Mouse (Mus musculus) cerebellum, adult 18-20 months (tissue): ENCODE data around the gene Atp6v0d1.

Experiments used
- DNase-seq, 2 experiments: peaks; one replicate each; pipeline ENCODE4 v3.0.0; 2021

Gene Atp6v0d1

DNA sequence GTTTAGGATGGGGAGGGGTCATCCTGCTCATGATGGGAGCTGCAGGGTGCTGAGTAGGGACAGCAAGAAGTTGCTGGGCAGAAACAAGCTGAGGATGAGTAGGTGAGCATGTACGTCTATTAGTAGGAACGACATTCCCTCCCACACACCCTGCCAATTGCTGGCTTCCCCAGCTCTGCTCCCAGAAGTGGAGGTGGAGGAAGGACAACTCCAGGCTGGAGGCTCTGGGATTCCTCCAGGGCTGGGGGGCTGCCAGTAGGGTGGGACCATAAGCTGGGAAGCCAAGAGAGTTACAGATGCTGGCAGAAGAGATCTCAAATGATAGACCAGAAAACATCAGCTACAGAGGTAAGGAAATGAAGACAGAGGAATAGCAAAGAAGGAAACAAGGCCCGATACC, 29.3 kb downstream of the Atp6v0d1 start:
- DNase-seq, result no peak

DNA sequence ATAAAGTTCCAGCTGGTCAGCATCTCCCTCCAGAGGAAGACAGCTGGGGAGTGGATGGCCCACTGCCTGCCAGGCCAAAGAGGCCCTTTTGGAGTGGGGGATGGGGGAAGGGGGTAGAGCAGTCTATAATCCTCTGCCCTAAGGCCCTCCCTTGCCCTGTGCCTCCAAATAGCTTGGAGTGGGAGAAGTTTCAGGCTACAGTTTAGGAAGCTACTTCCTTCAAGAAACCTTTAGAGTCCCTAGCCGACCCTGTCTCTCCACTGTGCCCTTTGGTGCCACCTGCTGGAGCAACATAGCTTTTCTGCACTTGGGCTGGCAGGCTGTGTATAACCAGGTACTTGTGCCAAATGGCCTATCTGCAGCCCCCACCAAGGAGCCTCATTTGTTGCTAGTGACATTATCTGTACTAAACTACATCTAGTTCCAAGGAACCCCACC, 31.9 kb downstream of the Atp6v0d1 start:
- peak; percentile 76 to 78 for DNase-seq

GRCm38 (mm10) chr8:105533439-105533838, 32.4 kb downstream of the Atp6v0d1 start:
- no peak for DNase-seq

GRCm38 (mm10) chr8:105531774-105532173, 34.1 kb downstream of the Atp6v0d1 start:
- no peak for DNase-seq

GRCm38 (mm10) chr8:105529271-105529670, 36.6 kb downstream of the Atp6v0d1 start:
- no peak for DNase-seq

DNA sequence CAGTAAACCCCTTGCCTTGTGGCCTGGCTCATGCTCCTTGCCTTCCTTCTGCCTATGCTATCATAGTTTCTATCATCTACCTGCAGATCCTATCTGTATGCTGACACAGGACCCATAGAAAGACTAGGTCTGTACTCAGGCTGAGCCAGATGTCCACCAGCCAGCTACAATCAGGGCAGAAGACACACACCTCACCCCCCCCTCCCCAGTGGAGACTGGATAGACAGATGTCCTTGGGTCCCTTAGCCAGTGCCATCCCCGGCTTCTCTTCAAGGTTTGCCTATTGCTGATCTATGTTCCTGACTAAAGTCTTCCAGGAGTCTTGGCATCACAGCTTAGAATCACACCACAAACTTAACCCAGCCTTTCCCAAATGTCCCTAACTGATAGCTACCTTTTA, 37.6 kb downstream of the Atp6v0d1 start:
- no peak for DNase-seq

DNA sequence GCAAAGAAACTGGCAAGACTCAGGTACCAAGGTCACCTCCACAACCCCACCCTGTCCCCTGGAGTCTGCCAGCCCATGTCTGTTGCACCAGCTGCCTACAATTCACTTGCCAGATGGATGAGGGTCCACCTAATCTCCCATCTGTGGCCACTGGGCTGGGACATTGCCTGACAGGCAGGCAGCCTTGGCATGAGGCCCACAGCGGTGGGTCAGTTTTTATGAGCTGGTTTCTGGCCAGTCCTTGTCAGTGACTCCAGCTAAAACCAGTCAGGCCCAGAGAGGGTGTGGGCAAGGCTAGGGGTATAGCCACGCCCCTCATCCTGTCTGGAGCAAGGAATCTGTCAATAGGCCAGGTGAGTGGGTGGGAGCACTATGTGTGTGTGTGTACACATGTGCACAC, 38.7 kb downstream of the Atp6v0d1 start:
- DNase-seq, result no peak

GRCm38 (mm10) chr8:105522890-105523289, 43.0 kb downstream of the Atp6v0d1 start:
- DNase-seq, result no peak

- no peak for DNase-seq
Measured at GRCm38 (mm10) chr8:105521995-105522769, 43.7 kb downstream of the Atp6v0d1 start.

DNA sequence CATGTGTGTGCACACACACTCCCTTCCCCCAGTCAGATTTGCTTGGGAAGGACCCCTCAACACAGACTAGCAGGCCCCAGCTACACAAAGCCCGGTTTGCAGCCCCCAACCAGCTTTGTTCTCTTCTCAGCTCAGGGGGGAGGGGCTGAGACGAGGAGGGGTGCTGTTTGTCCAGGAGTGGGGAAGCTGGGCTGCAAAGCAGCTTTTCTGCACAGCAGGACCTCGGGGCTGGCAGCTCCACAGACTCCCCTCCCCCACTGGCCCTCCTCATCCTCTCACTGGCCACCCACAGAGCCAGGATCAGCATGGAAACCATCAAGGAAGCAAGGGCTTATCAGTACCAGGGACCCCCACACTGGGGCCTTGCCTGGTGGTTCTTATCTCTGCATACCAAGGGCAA, 44.8 kb downstream of the Atp6v0d1 start:
- no peak for DNase-seq

DNA sequence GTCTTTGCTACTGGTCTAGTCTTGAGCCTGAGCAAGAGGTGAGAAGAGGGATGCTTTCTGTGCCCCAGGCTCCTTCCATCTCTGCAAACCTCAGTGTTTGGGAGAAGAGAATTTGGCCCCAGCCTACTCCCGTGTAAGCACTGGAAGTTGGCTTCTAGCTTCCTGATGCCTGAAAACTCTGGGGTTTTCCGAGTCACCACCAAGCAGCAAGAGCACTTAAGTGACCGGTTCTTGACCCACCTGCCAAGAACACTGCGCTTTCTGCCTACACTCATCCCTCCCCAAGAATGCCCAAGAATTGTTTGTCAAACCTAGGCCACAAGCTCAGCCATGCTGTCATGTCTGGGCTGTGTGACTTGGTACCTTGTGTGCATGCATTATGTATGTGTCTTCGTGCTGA, 45.3 kb downstream of the Atp6v0d1 start:
- DNase-seq, result no peak

GRCm38 (mm10) chr8:105519591-105519990, 46.3 kb downstream of the Atp6v0d1 start:
- no peak for DNase-seq

- peak; percentile 46 to 47 for DNase-seq
Measured at GRCm38 (mm10) chr8:105518436-105519313, 47.2 kb downstream of the Atp6v0d1 start, which contains the start of gene Hsd11b2. Gene Hsd11b2, plus strand, starts transcription at chr8:105518755.

DNA sequence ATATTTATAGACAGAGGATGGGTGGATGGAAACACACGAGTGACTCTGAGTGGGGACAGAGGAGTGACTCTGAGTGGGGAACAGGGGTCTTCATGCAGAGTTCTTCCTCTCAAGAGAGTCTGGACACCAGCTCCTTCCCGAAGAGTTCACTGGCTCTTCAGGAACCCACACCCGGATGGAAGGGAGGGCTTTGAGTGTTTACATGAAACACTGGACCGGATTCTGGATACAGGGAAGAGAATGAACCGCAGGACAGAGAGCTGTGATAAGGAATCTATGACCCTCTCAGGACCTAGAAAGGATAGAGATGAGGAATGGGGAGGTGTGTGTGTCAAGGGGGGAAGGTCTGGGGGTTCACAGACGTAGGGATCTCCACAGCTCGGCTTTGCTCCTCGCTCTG, 48.5 kb downstream of the Atp6v0d1 start:
- no peak for DNase-seq

- peak; percentile 81 to 86 for DNase-seq
Measured at GRCm38 (mm10) chr8:105516018-105516645, 49.7 kb downstream of the Atp6v0d1 start.

DNA sequence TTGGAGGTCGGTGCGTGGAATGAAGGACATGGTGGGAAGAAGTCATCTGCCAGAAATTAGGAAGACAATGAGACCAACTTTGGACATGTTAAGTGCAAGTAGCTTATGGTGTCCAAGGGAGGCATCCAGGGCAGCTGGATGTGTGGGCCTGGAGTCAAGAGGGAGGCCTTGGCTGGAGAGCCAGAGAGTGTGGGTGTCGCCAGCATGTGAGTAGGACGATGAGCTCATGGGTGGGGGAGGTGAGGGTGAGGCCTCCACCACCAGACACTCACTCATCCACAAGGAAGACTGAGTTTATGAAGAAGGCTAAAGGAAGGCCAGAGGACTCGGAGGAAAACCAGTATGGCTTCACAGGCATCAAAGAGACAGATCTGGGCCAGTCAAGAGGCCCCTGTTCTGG, 51.2 kb downstream of the Atp6v0d1 start:
- DNase-seq, result no peak

DNA sequence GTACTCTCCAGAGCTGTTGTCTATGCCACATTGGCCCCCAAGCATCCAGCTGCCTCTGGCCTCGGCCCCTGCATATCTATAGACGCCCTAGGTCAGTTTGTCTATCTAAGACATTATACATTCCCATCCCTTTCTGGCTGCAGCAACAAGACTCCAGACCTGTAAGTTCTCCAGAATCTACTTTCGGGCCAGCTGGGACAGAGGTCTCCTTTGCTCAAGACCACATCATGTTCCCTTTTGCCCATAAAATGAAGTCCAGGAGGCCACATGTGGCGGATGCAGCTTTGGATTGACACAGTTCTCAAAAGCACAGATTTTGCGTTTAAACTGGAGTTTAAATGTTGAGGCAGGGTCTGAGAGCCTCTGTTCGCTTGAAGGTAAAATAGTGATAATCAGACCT, 51.7 kb downstream of the Atp6v0d1 start:
- no peak for DNase-seq

DNA sequence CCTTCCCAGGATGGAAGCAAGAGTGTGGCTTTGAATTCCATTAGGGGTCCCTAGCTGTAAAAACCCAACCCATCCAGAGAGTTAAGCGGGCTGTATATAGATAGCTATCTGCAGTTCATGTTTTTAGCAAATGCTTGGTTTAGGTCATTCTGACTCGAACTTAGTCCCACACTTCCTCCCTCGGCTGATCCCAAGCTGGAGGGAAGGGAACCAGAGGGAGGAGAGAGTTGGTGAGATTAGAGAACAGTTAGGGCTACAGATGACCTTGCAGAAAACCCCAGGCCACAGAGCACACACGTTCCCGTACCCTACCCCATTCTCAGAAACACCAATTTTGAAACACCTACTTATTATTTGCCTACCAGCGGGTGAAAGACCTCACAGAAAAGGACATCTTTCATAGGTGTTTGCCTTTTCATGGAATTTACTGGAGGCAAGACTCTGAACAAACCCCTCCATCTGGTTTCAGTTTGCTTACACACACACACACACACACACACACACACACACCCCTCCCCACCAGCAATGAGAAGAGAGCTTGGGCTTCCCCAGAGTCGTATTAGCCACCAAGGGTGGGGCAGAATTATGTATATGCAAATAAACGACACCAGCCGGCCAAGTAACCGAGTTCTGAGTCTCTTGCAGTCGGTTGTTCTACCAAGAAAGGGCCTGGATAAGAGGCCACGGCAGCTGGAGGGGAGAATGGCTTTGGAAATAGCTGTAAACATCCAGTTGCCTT, 55.7 kb downstream of the Atp6v0d1 start:
- DNase-seq, result no peak

DNA sequence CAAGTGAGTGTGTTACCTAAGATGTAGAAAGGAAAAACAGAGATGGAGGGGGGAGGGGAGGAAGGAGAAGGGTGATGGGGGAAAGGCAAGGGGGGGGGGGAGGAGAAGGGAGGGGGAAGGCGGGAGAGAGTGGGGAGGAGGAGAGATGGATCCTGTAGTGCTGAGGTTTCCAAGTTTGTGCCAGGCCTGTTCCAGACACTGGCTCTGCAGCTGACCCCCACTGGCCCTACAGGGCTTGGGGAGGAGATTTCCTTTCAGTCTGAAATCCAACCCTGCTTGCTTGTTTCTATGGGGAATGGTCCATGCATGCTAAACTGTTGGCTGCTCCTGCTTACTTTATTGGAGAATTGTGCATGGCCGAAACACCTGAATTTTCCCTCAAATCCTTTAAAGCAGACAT, 57.1 kb downstream of the Atp6v0d1 start:
- no peak for DNase-seq

GRCm38 (mm10) chr8:105506977-105507376, 58.9 kb downstream of the Atp6v0d1 start:
- DNase-seq, result no peak

DNA sequence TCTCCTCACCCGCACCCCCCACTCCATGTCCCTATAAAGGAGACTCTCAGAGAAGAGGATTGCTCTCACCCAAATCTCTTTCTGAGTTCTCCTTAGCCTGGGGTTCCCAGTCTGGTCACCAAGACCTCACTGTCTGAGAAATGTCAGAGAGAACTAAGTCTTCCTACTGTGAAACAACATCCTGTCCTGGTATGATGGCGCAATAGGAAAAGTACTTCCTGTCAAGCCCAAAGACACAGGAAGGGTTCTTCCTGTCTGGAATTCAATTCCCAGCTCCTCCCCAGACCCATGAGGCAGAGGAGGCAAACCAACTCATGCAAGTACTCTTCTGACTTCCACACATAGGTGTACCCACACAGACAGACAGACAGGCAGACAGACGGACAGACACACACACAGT, 61.2 kb downstream of the Atp6v0d1 start:
- DNase-seq, result no peak

- DNase-seq, result no peak
Measured at GRCm38 (mm10) chr8:105499787-105500186, 66.1 kb downstream of the Atp6v0d1 start.
